Mouse (Mus musculus): ENCODE data around the gene Herc2. TPM values are rescaled to one million over a fixed set of nuclear protein-coding genes. Genes with fewer than 3 reads are reported as not detected.

Herc2 gene
- total RNA-seq, 1 experiment from 2014 or later, result 32.1 TPM

GRCm38 (mm10) chr7:56277506-56277905, 227.5 kb downstream of the Herc2 start:
- ATAC-seq (replicated peaks in 1 of 2; ENCODE audit: insufficient read depth in 1 of 2, low FRiP score in 2 of 2, low TSS enrichment in 1 of 2, low read depth in 1 of 2, poor library complexity in 2 of 2, severe bottlenecking in 2 of 2), result no peak

Other genes with a start within 250 kb of the Herc2 start
- gene Cyfip1, start 208.5 kb upstream of the Herc2 start, total RNA-seq (2017), result 42.8 and 59.9 TPM in 2 replicates
- gene Nipa2, start 87.7 kb upstream of the Herc2 start, total RNA-seq (2017), result 32.5 and 36.2 TPM in 2 replicates
- 4.7 and 11.0 TPM in 2 replicates for gene Nipa1, start 30.2 kb upstream of the Herc2 start, total RNA-seq (2017)
- not detected in 2 replicates for gene Oca2, start 189.6 kb downstream of the Herc2 start, total RNA-seq (2017)

All from hematopoietic stem cell, adult 5-6 weeks (primary cell).